10 mouse cellular contexts compared by ENCODE assay signal in the genomic region with DNA sequence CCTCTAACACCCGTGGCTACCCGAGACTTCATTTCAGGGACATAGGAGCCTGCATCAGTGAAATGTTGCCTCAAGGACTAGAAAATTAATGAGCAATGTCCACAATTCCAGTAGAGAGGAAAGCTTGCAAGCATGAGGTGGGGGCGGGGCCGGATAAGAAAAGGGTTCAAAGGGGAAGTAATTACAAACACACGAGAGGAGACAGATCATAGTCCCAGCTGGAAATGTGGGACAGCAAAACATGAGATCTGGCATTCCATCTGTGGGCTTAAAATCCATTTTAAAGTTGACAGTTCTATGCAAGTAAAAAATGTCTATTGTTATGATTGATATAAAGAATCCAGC. TPM values are rescaled to one million over a fixed set of nuclear protein-coding genes. Genes with fewer than 3 reads are reported as not detected.
A peak's percentile ranks its signal among the peaks of the same experiment; 100 is the strongest.
DNase-seq lines count a peak whose midpoint lies in the region; ATAC-seq lines count a peak whose summit lies in the region.
"Had no signal": no experiment of that assay in that cellular context is flagged by ENCODE, and none has a peak within 500 bp of the region (broad histone marks: within the 10 kb centered on the region; RNA-seq: fewer than 3 reads in every experiment).

No protein-coding gene starts in this region.

- H3K9me3 ChIP-seq in embryonic facial prominence, embryonic 15.5 days (replicated peaks), result no peaks in the 10 kb centered on the region
- no peaks in the 10 kb centered on the region for H3K9me3 ChIP-seq in lung, embryonic 16.5 days (ENCODE audit: control insufficient read depth, low read length)

- H3K4me2 ChIP-seq in embryonic facial prominence, embryonic 15.5 days (replicated peaks), result no peak overlapping the region
- H3K4me2 ChIP-seq in lung, embryonic 16.5 days (ENCODE audit: low read depth, low read length), result peak overlapping the region; percentile 14; the same call in 1 of the 2 replicates

- WGBS in embryonic facial prominence, embryonic 15.5 days, result 40% methylated on average over 5 of the region's 5 CpGs
- 40% methylated on average over 5 of the region's 5 CpGs for WGBS in lung, embryonic 16.5 days

- peaks cover 19% of the 10 kb centered on the region for H3K4me1 ChIP-seq in embryonic facial prominence, embryonic 15.5 days
- peaks cover 6% of the 10 kb centered on the region; the same call in 1 of the 2 replicates for H3K4me1 ChIP-seq in lung, embryonic 16.5 days (replicated peaks; ENCODE audit: control insufficient read depth, insufficient read depth, low read length)
- H3K4me1 ChIP-seq: megakaryocyte, embryonic 14.5 days had no signal

- H3K36me3 ChIP-seq in embryonic facial prominence, embryonic 15.5 days, result no peaks in the 10 kb centered on the region
- no peaks in the 10 kb centered on the region for H3K36me3 ChIP-seq in lung, embryonic 16.5 days (ENCODE audit: control insufficient read depth, insufficient read depth, low read length)

- no peak overlapping the region for H3K4me3 ChIP-seq in embryonic facial prominence, embryonic 15.5 days (replicated peaks)
- no peak overlapping the region for H3K4me3 ChIP-seq in lung, embryonic 16.5 days (ENCODE audit: low read length)
- H3K4me3 ChIP-seq: megakaryocyte, embryonic 14.5 days had no signal

- peak; percentile 53 for DNase-seq in kidney, adult 11 months
- no peak for DNase-seq in kidney, adult 18-20 months
- peak; percentile 78 for DNase-seq in NIH3T3 (ENCODE audit: low read depth)
- no peak for DNase-seq in ovary, postnatal 36 days (ENCODE audit: low spot score)
- no peak for DNase-seq in cerebellum, postnatal 36 days

- no peaks in the 10 kb centered on the region for H3K27me3 ChIP-seq in embryonic facial prominence, embryonic 15.5 days
- no peaks in the 10 kb centered on the region for H3K27me3 ChIP-seq in lung, embryonic 16.5 days (ENCODE audit: control insufficient read depth, insufficient read depth, low read depth, low read length)

- H3K9ac ChIP-seq in embryonic facial prominence, embryonic 15.5 days, result no peak overlapping the region
- H3K9ac ChIP-seq in lung, embryonic 16.5 days (ENCODE audit: low read length), result no peak overlapping the region

- ATAC-seq in embryonic facial prominence, embryonic 15.5 days (ENCODE audit: insufficient number of reproducible peaks, low FRiP score, low TSS enrichment, low read depth), result no peak
- ATAC-seq in lung, embryonic 16.5 days (ENCODE audit: low read depth), result peak; percentile 67
- no peak for ATAC-seq in monocyte, adult 5-6 weeks (replicated peaks; ENCODE audit: insufficient number of reproducible peaks, low FRiP score, low TSS enrichment, poor library complexity, severe bottlenecking)
- ATAC-seq: intestine, postnatal 0 days had no signal

- peak overlapping the region; percentile 68; the same call in 1 of the 2 replicates for H3K27ac ChIP-seq in embryonic facial prominence, embryonic 15.5 days (replicated peaks)
- peak overlapping the region; percentile 83 for H3K27ac ChIP-seq in lung, embryonic 16.5 days (ENCODE audit: low read length)

RNA-seq across cellular contexts. Expression of a gene that starts 40.9 kb away (rescaled TPM):
- polyA plus RNA-seq in embryonic facial prominence, embryonic 15.5 days (2015; fragmentation: Nextera tagmentation; extraction: Ambion mirVana), result 3.3 and 3.4 TPM in 2 replicates
- 2.2 and 2.6 TPM in 2 replicates for polyA plus RNA-seq in lung, embryonic 16.5 days (2015; fragmentation: Nextera tagmentation; extraction: Ambion mirVana)
- total RNA-seq in monocyte, adult 5-6 weeks (2017), result 0.29 to 0.48 TPM in 2 of 3 replicates, not detected in the other

RNA-seq across cellular contexts. Expression of a gene that starts 52.6 kb away (rescaled TPM):
- polyA plus RNA-seq in embryonic facial prominence, embryonic 15.5 days (2015; fragmentation: Nextera tagmentation; extraction: Ambion mirVana), result 134 and 141 TPM in 2 replicates
- polyA plus RNA-seq in lung, embryonic 16.5 days (2015; fragmentation: Nextera tagmentation; extraction: Ambion mirVana), result 48.5 and 88.0 TPM in 2 replicates
- 11.0 to 16.6 TPM (median 12.2 TPM) in 3 replicates for total RNA-seq in monocyte, adult 5-6 weeks (2017)

Comparison
In these comparisons a context has a peak if more than half of its experiments do, and no peak if none do; other contexts are left out.
1. DNase-seq: peak in kidney, adult 11 months (single experiment) and NIH3T3 (single experiment); none in kidney, adult 18-20 months (single experiment), ovary, postnatal 36 days (single experiment) and cerebellum, postnatal 36 days (0 of 2).